Mouse (Mus musculus) gastrocnemius, adult 2 months (tissue): ENCODE data around the gene Tlcd2. TPM values are rescaled to one million over a fixed set of nuclear protein-coding genes. Genes with fewer than 3 reads are reported as not detected.
A peak's percentile ranks its signal among the peaks of the same experiment; 100 is the strongest.

Source experiments
- DNase-seq: peaks from one replicate; pipeline ENCODE4 v3.0.0; 2022
- H3K27ac ChIP-seq: fragments of 200-600 bp; 2 replicates; pipeline ENCODE4 v1.8.1; 2022; ENCODE audit warnings: mild to moderate bottlenecking
- H3K4me3 ChIP-seq: fragments of 200-600 bp; 2 replicates; pipeline ENCODE4 v1.8.1; 2022; ENCODE audit warnings: mild to moderate bottlenecking, moderate library complexity
- CTCF ChIP-seq: fragments of 200-600 bp; IDR thresholded peaks from 2 replicates; pipeline ENCODE4 v1.8.1; 2022; ENCODE audit warnings: antibody characterized with exemption, mild to moderate bottlenecking, moderate library complexity
- intact Hi-C: fragments of 180-260 bp; cut with DNase I; formaldehyde crosslinking; loops from one replicate; pipeline ENCODE4 v1.15.1; 2025
- total RNA-seq, 2 experiments: library from RNA; stranded (reverse); gene quantifications; 2 replicates each; pipeline ENCODE4 v1.2.3; 2021

The Tlcd2 gene
- total RNA-seq, 2 experiments from 2014 or later = 2.6 to 3.1 TPM

GRCm38 (mm10) chr11:75486192-75486591, 24.7 kb downstream of the Tlcd2 start:
- Histone ChIP-seq H3K4me3 (peak overlapping the region; percentile 92), H3K27ac (peak overlapping the region; percentile 99)
- TF ChIP-seq CTCF = no peak
- peak; percentile 0 for DNase-seq
- intact Hi-C loops = loop anchor here (2.0 kb wide), 1 partner anchor 23 kb away; no protein-coding TSS in a partner anchor

DNA sequence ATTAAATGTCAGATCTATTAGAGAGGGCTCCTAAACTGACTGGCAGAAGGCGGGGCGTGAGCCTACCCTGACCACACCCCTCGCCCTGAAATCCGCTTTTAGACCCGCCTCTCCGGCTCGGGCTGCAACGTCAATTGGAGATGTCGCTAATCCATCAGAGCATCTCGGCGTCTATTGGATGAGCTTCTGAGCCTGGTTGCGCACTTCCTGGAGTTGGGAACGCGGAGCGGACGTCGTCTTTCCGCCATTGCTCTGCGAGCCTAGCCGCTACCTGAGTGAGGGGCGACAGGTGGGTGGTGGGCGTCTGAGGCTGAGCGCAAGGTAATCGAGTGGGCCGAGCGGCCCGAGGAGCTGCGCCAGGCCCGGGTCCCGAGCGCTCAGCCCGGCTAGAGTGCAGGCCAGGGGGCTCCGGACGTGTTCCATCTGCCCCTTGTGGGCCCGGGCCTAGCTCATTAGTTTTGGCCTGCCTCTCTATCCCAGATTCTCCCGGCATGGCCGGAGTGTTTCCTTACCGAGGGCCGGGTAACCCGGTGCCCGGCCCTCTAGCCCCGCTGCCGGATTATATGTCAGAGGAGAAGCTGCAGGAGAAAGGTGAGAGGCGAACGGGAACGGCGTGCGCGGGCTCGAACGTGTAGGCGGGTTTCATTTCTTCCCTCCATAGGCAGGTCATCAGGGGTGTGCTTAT, 25.2 kb downstream of the Tlcd2 start, which contains the start of gene Prpf8:
Prpf8 (plus strand) TSS at position 216 of the 685 bp plus-strand sequence.
- no peak for TF ChIP-seq CTCF
- intact Hi-C loops = loop anchor here (2.0 kb wide), 1 partner anchor 22 kb away; no protein-coding TSS in a partner anchor
- DNase-seq = peak; percentile 96
- peak within 1 kb of the TSS; percentile 99 for H3K27ac ChIP-seq
- H3K4me3 ChIP-seq = peak within 1 kb of the TSS; percentile 92

- peak; percentile 9 for DNase-seq
- no peak for TF ChIP-seq CTCF
- Histone ChIP-seq H3K27ac (peak overlapping the region; percentile 99), H3K4me3 (peak overlapping the region; percentile 92)
- intact Hi-C loops = loop anchor here (2.0 kb wide), 1 partner anchor 21 kb away; no protein-coding TSS in a partner anchor
Measured at GRCm38 (mm10) chr11:75487496-75487895, 26.0 kb downstream of the Tlcd2 start.

DNA sequence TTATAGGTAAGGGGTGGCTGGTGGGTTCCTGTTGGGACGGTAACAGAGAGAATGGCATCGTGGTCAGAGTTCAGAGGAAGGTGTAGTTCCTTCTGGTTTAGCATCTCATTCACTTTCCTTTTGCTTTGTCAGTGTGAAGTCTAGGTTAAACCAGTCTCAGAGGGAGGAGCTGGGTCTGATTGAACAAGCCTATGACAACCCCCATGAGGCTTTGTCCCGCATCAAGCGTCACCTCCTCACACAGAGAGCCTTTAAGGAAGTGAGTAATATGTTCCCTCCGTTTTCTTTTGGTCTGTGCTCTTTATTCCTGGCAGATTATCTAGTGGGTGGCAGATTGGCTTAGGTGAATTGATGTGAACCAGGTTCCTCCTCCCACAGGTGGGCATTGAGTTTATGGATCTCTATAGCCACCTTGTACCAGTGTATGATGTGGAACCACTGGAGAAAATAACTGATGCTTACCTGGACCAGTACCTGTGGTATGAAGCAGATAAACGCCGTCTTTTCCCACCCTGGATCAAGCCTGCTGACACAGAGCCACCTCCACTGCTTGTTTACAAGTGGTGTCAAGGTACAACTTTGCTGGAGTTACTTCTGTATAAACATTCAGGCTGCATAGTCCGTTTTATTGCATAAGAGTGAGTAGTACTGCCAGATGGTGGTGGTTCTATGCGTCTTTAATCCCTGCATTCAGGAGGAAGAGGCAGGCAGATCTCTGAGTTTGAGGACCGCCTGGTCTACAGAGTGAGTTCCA, 33.0 kb downstream of the Tlcd2 start:
- TF ChIP-seq CTCF = no peak
- Histone ChIP-seq H3K27ac (no peak overlapping the region), H3K4me3 (no peak overlapping the region)
- no peak for DNase-seq
- intact Hi-C loops = no loop called here

GRCm38 (mm10) chr11:75498126-75498525, 36.6 kb downstream of the Tlcd2 start:
- peak overlapping the region; percentile 64 for H3K27ac ChIP-seq

DNA sequence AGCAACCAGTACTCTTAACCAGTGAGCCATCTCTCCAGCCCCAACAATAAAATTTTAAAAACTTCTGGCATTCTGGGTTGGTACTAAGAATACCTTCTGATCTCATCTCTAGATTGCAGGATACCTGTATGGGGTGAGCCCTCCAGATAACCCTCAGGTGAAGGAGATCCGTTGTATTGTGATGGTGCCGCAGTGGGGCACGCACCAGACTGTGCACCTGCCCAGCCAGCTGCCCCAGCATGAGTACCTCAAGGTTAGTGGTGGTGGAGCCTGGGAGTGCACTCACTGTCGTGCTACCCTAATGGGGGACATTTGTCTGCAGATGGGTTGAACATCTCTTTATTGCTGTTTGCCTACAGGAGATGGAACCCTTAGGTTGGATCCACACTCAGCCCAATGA, 46.6 kb downstream of the Tlcd2 start:
- Histone ChIP-seq H3K27ac (peak overlapping the region; percentile 100; the same call in 1 of the 2 replicates), H3K4me3 (no peak overlapping the region)
- no peak for TF ChIP-seq CTCF
- intact Hi-C loops = loop anchor here (2.0 kb wide), 2 partner anchors 21 to 39 kb away; partner anchors contain the start of gene Prpf8
- DNase-seq = peak; percentile 21

More at GRCm38 (mm10) chr11:75498126-75498525, 36.6 kb downstream of the Tlcd2 start:
- intact Hi-C loops = no loop called here
- TF ChIP-seq CTCF = no peak
- DNase-seq = peak; percentile 49
- H3K4me3 ChIP-seq = no peak overlapping the region

DNA sequence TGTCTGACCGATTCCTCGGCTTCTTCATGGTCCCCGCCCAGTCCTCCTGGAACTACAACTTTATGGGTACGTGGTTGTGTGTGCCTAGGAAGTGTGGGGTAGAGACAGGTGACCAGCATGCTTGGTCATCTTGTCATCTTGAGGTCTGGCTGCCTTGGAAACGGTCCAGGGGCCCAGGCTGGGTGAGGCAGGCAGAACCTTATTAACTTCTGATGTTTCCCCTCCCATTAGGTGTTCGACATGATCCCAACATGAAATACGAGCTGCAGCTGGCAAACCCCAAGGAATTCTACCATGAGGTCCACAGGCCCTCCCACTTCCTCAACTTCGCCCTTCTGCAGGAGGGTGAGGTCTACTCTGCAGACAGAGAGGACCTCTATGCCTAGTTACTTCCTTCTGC, 47.4 kb downstream of the Tlcd2 start:
- peak; percentile 62 for DNase-seq
- peak overlapping the region; percentile 87; the same call in 1 of the 2 replicates for H3K4me3 ChIP-seq
- peak overlapping the region; percentile 100 for H3K27ac ChIP-seq
- TF ChIP-seq CTCF = no peak
- intact Hi-C loops = loop anchor here (2.0 kb wide), 2 partner anchors 22 to 40 kb away; partner anchors contain the start of gene Prpf8

- DNase-seq = peak; percentile 92
Measured at GRCm38 (mm10) chr11:75509741-75510626, 48.5 kb downstream of the Tlcd2 start, which contains the start of gene Rilp. Rilp (plus strand) TSS chr11:75510094.

DNA sequence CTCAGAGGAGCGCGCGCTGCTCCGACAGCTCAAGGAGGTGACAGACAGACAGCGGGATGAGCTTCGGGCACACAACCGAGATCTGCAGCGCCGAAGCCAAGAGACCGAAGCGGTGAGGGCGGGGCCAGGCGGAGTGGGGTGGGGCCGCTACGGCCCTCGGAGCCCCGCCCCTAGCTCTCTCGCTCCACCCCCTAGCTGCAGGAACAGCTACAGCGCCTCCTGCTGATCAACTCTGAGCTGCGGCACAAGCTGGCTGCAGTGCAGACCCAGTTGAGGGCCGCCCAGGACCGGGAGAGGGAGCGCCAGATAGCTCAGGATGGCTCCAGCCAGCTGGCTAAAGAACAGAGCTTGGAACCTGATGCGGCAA, 49.1 kb downstream of the Tlcd2 start:
- TF ChIP-seq CTCF = peak; percentile 98
- peak overlapping the region; percentile 100 for H3K27ac ChIP-seq
- H3K4me3 ChIP-seq = peak overlapping the region; percentile 87
- DNase-seq = peak; percentile 98
- intact Hi-C loops = loop anchor here (1.0 to 2.0 kb wide), 2 partner anchors 48 to 108 kb away; no protein-coding TSS in a partner anchor

More at GRCm38 (mm10) chr11:75509741-75510626, 48.5 kb downstream of the Tlcd2 start, which contains the start of gene Rilp:
- Histone ChIP-seq H3K4me3 (peak within 1 kb of the TSS; percentile 87), H3K27ac (peak within 1 kb of the TSS; percentile 100)
- intact Hi-C loops = loop anchor here (1.0 to 2.0 kb wide), 4 partner anchors 23 to 108 kb away; partner anchors contain the start of gene Prpf8
- peak; percentile 25 for TF ChIP-seq CTCF

DNA sequence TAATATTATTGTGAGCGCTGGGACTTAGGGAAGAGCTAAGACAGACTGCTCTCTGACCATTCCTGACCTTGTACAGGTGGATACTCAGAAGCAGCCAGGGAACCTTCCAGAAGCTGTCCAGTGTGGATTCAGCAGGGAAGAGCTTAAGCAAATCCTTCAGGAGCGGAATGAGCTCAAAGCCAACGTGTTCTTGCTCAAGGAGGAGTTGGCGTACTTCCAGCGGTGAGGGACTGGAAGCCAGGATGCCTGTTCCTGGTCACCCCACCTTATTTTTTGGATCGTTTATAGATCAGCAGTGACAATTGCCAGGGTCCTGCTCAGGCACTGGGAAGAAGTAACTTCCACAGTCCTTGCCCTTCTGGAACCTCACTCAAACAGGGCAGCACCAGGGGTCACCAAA, 49.7 kb downstream of the Tlcd2 start:
- peak; percentile 82 for DNase-seq
- no peak for TF ChIP-seq CTCF
- intact Hi-C loops = loop anchor here (2.0 kb wide), 1 partner anchor 48 kb away; no protein-coding TSS in a partner anchor
- Histone ChIP-seq H3K4me3 (peak overlapping the region; percentile 87), H3K27ac (peak overlapping the region; percentile 100)

DNA sequence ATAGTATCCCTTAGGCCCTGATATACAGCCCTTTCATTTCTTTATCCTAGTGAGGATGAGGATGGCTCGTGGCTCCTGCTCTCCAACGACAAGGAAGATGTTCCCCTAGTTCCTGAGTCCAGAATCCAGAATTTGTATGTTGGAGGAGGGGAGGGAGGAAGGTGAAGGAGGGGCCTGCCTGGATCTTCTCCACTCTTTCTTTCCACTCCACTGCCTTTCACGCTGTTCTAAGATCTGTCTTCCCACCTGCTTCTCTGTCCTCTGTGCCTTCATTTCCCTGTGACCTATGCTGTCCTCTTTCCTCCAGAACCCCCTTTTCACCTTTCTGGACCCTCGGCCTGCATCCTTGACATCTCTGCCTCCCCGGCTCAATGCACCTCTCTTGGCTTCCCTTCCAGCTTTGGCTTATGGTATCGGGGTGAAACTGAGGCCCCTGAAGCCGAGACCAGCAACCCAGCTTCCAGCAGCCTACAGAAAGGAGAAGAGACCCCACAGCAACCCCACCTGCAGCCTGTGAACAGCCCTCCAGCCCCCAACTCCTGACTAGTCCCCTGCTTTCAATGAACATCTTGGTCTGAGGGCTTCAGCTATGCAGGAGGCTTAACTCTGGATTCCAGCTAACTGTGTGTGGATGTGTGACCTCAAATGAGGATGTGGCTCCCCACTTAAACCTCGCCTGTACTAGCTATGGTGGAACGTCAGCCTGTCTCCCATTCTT, 50.9 kb downstream of the Tlcd2 start:
- Histone ChIP-seq H3K27ac (peak overlapping the region; percentile 100), H3K4me3 (peak overlapping the region; percentile 87; the same call in 1 of the 2 replicates)
- no peak for TF ChIP-seq CTCF
- intact Hi-C loops = no loop called here
- no peak for DNase-seq
